Mouse (Mus musculus) C2C12 (cell line): ENCODE measurements around the gene Nfkbie.

ENCODE experiments used
- CEBPB ChIP-seq: IDR thresholded peaks from one replicate; pipeline ENCODE4 v1.6.1; 2011; ENCODE audit warnings: low read depth, mild to moderate bottlenecking, control low read depth, moderate library complexity
- CTCF ChIP-seq: IDR thresholded peaks from one replicate; pipeline ENCODE4 v1.5.1; 2011; ENCODE audit not compliant: control insufficient read depth, insufficient read depth, insufficient read length
- FOSL1 ChIP-seq: IDR thresholded peaks from one replicate; pipeline ENCODE4 v1.8.0; 2011; ENCODE audit warnings: mild to moderate bottlenecking, low read length; ENCODE audit not compliant: poor library complexity, insufficient read depth, severe bottlenecking
- MAX ChIP-seq: IDR thresholded peaks from one replicate; pipeline ENCODE4 v1.6.1; 2011; ENCODE audit warnings: mild to moderate bottlenecking, control low read depth
- MYOD1 ChIP-seq: IDR thresholded peaks from one replicate; pipeline ENCODE4 v1.6.1; 2011; ENCODE audit warnings: low read depth; ENCODE audit not compliant: control insufficient read depth, insufficient read length
- MYOG ChIP-seq: IDR thresholded peaks from one replicate; pipeline ENCODE4 v1.6.1; 2011; ENCODE audit not compliant: control insufficient read depth, insufficient read length; ENCODE audit errors: extremely low read depth
- USF1 ChIP-seq: IDR thresholded peaks from one replicate; pipeline ENCODE4 v1.6.1; 2011; ENCODE audit warnings: low read depth, mild to moderate bottlenecking, control low read depth, moderate library complexity

- TF ChIP-seq CTCF (no peak), MAX (no peak), MYOG (no peak), CEBPB (no peak), MYOD1 (no peak), USF1 (no peak), FOSL1 (no peak)
These were observed 12.4 kb upstream of the Nfkbie start for GRCm38 (mm10) chr17:45543115-45543514.
